Mouse (Mus musculus) lung, adult 18-20 months (tissue): ENCODE data around the gene Gm45062.

Experiments used
- DNase-seq, 2 experiments: peaks; one replicate each; pipeline ENCODE4 v3.0.0; 2022; ENCODE audit warnings: mixed read lengths in 2 of 2

The Gm45062 gene

DNA sequence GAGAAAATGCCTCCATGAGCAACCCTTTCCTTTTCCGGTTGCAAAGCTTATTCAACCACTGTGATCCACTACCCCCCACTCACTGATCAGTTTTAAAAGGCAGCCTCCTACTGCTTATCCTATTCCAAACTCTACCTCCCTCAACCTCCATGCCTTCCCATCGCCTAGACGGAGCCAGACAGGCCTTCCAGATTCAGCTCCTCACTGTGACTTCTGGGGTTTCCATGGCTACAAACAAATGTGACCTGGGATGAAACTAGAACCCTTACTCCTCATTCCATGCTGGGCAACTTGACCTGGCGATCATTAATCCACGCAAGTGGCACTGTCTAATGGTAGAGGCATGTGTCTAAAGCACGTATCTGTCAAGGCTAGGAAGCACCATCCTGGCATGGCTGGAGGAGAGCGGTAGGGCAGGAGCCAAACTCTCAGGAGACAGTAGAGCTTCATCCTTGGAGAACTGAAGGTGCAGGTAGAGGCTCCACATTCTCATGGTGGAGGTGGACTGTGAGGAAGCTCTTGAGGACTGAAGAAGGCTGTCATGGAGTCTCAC lies 369.5 kb downstream of the Gm45062 start:
- no peak for DNase-seq

DNA sequence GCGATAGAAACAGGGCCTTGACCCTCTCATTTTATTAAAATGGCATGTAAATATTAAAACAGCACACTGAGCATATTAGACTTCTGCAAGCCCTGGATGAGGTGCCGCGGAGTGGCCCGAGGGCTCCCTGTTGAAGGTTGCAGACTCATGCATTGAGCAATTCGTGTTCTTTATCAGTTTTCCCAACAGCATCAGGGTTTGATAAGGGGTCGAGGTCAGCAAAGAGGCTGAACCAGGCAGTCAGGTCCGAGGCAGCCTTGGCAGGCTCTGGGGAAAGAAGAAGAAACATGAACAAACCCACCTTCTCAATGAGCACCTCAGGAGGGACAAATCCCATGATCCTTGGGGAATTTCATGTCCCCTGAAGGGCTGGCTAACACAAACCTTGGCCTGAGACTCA lies 371.3 kb downstream of the Gm45062 start:
- no peak for DNase-seq

DNA sequence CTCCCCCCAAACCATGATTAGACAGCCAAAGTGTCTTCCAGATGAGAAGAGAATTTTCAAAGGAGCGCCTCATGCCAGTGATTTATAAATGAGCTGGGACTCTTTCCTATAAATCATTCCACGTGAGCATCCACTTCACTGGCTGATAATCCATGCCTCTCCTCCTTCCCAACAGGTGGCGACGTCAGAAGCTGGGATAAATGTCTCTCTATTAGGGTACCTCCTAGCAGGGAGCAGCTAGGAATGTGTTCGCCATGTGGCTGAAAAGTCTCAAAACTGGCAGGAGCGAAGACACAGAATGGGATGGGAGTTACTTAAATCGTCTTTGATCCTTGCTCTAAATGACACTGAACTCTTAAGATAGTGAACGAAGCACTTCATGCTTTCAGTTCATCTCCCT lies 372.1 kb downstream of the Gm45062 start:
- DNase-seq, result no peak

DNA sequence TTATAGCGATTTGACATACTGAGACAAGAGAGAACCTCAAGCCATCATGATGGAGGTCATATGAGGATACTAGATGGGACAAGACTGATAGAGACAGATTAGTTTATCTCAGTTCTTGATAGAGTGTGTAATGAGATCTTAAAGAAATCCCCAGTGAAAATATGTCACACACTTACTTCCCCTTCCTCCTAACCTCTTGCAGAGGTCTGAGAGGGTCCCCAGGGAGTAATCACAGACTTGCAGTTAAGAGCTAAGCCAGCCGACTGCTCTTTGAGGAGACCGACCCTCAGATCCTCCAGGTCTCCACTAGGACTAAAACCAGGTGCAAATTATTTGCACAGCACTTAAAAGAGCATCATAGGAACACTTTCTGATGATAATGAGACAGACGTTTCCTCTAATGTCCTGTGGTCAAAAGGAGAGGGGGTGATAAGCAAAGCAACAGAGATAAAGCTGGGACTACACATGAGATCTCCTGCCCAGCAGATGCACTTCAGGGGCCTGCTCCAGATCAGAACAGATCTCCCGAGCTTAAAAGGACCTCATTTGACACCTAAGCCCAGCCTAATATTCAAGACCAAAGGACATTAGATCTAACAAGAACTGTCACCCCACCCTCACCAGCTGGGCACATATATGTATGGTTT lies 372.9 kb downstream of the Gm45062 start:
- DNase-seq, result no peak

DNA sequence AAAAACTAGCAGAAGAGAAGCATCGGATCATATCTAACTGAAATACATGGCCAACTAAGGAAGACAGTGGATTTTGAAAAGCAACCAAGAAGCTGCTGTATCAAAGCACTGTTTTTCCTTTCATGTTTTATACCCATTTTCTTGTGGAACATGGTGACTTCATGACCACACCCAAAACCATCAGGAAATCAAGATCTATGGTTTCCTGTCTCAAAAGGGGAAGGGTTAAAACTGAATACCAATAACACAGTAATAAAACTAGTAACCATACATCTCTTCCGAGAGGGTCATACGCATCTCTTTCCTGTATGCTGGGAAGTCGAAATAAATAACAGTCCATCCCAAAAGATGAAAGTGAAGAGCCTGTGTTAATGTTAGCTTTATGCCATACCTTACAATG lies 373.5 kb downstream of the Gm45062 start:
- no peak for DNase-seq

DNA sequence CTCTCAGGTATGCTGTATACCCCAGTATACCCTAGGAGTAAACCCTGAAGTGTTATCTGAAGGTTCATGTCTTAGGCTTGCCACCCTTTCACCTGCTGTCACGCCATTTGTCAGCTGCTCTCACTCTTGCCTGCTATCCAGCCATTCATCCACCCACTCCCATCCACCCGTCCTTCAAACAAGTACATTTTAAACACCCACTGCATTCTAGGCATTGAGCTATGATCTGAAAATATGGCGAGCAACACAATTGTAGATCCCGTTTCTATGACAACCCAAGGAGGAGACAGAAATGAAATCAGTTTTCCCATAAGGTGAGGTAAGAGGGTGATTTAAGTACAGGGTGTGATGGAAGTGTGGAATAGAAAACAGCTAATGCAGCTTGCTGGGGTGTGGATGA lies 378.9 kb downstream of the Gm45062 start:
- no peak for DNase-seq

DNA sequence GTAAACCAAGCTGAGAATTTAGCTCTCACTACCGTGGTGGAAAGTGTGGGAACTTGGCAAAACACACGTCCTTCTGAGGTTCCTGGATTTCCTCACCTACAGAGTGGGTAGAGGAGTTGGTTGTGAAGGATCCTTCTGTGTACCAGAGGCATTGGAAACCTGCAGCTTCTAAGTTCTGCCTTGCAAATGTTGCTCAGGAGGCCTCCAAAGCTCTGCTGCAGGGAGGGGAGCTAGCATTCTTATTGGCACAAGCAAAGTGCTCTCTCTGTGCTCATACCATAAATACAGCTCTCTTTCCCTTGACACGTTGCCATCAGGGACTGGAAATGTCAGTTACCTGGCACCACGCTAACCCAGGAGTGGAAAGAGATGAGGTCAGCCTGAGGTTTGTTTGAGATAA lies 379.6 kb downstream of the Gm45062 start:
- no peak for DNase-seq

DNA sequence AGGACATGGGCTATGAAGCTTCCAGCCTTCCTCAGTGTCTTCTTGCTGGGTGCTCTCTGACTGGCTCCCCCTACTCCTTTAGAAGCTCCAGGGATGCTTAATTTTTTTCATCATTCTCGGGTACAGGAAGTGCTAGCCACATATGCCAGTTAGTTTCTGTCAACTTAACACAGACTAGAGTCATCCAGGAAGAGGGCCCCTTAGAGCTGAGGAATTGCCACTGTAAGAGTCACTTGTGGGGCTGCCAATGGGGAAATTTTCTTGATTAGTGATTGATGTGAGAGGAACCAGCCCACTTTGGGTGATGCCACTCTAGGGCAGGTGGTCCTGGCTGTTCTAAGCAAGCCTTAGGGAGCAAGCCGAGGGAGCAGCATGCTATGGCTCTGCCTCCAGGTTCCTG lies 380.3 kb downstream of the Gm45062 start:
- DNase-seq, result no peak

DNA sequence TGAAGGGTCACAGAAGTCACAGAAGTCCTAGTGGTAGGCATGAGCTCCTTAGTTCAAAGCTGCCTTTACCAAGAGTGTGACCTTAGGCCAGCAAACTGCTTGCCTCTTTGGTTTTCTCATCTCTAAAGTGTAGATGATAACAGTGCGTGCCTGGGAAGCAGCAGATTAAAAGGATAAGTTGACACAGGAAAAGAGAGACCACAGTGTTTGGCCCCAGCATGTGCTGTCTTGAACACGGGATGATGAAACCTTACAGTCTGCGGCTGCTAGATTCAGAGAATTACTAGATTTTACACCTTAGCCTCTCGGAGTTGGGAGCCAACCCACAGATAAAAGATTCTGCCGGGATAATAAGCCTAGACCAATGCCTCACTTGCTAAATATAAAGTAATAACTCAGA lies 381.6 kb downstream of the Gm45062 start:
- DNase-seq, result no peak

DNA sequence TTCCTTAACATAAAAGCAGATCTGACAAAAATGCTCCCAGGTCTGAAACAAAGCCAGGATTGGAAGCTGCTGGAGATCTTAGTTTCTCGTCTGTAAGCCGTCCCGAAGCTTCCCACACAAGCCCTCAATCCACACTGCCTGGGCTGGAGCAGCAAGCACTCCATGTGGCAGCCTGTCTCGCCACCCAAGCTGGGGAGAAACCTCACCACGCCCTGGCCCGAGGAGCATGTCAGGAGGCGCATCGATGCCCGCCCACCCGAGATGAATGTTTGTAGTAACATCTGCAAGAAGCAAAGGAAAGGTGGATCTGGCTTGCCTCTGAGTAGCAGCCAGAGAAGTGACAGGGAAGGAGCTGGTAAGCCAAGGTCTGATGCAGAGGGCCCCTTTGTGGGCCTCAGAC lies 385.5 kb downstream of the Gm45062 start:
- no peak for DNase-seq

DNA sequence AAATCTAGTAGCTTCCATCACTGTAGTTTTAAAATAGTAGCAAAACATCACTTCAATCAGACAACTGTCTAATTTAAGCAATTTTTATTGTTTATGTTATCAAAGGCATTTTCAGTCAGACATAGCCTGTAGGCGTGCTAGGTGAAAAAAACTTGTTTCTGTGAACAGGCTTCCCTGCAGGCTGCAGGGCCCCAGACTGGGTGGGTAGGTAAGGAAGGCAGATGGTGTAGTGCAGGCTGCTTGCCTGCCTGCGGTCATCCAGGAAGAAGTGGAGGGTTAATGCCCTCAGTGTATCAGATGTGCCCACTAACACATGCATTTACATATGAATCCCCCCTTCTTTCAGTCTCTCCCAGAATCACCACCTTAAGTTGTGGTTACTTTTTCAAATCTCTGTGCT lies 386.5 kb downstream of the Gm45062 start:
- DNase-seq, result no peak
